Mouse (Mus musculus): ENCODE measurements at regions not wholly inside any gene's neighbourhood (a gene's known extent, or its start where the extent isn't known, plus 50 kb on each side); places are given as distances from the start of the nearest gene placed in this dataset.
"Not testable (repeated sequence)": the region's sequence is repeated elsewhere in the genome, so short reads cannot be mapped to it uniquely, and the experiment has no call there.

DNA sequence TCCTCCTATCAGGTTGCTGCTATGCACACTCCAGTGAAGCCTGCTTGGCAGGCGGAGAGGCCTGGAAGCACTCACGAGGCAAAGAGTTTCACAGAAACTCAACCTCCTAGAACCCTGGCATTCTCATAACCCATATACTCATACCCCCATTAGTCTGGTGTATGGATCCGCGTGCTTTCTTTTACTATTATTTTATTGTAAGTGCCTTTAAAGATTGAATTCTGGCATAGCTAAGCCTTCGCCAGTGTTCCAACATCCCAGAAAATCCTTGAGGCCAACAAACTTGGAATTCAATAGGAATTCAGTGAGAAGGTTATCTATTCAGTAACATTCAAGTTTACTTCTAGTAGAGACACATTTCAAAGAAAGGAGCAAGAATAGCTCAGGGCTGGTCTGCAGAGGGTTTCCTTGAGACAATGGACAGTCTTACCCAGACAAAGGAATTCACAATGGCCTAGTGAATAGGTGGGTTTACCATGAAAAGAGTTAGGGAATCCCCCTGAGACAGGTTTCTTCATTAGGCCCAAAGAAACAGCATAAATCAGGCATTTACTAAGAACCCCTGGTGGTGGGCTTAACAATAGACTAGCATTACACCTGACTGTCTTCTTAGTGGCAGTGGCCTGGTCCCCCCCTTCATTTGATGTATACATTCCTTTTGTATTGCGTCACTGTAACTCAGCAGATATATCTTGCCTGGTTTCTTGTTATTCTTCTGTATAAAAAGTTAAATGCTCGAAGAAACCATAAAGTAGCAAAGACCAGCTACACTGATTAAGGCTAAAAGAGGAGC is 80.8 kb upstream of the Gm15446 start:
- not testable (repeated sequence) for DNase-seq (ENCODE audit: low spot score)

DNA sequence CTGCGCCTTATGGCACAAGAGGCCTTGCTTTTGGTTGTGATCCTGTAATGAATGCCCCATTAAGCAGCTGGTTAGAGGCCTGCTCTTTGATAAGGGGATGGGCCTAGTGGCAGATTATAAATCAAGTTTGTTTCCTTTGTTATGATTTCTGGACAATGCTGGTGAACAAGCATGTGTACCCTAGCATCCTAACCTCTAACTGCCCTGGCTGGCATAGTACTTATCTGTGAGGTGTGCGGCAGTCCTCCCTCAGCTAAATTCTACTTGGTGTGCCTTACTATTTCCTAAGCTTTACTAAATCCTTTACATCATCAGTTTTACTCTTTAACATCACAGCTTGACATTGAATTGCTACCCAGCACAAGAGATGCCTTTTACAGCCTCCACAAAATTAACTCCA is 79.0 kb upstream of the Gm15446 start:
- not testable (repeated sequence) for DNase-seq (ENCODE audit: low spot score)

DNA sequence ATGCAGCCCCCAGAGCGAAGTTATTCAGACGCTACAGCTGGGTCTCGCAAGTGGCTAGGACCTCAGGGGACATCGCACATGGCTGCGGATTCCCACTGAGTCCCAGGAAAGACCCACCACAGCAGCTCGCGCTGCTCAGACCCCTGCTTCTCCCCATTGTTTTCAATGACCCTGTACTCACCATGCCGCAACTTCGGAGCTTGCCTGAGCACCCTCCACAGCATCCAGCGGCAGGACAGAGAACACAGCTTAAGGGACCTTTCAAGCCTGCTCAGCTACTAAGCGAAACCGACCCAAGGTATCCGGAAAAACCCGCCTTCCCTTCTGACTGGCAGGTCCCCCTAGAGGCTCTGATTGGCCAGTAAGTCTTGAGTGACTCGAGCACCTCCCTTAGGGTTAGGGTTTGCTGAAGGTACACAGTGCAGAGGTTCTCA is 78.4 kb upstream of the Gm15446 start:
- no peak for DNase-seq (ENCODE audit: low spot score)

DNA sequence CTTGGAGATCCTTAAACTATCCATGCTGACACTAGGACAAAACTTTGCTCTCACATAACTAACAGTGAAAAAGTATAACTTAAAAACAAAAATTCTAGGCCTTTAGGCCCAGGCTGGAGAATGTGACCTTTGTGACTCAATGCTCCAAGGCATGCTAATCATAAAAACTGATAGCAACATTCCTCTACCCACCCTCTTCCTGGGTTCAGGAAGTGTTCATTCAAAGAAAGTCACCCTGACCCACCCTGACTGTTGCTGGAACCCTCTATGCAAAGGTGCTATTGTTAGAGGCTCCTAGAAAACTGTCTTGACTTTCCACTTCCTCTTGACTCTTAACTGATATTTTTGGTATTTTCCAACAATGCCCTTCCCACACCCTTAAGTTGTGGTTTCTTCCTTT is 72.0 kb upstream of the Gm15446 start:
- not testable (repeated sequence) for DNase-seq (ENCODE audit: low spot score)

GRCm38 (mm10) chr5:109860402-109860801 is 62.8 kb upstream of the Gm15446 start:
- no peak for DNase-seq (ENCODE audit: low spot score)

DNA sequence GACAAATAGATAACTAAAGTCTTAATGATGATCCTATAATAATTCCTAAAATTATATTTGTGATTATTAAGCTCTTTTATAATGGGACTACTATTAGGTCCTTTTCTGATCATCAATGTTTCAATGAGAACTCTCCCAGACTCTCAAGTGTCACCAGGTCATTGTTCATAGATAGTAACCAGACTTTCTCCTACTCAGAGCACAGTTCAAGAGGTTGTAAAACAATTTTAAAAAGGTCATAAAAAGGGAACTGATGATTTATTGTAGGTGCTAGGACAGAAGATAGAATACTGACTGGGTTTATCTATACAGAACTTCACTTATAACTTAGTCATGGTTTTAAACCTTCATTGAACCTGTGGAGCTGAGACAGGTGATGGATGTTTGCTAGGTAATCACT is 58.7 kb upstream of the Gm15446 start:
- DNase-seq (ENCODE audit: low spot score) = not testable (repeated sequence)

DNA sequence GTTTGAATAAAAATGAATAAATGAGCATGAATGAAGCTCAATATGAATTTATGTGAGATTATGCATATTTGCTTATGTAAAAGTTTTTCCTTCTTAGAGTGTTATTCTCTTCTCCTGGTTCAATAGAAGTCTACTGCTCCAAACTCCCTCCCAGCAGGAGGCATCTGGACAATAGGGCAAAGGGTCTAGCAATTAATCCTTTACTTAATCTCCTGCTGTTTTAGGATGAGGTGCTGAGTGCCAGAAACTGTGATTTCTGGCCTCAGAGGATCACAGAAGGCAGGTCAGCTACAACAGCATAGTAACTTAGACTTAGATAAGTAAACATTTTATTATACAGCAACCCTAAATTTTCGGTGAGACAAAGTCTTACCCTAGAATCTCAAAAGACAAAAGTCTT is 57.6 kb upstream of the Gm15446 start:
- DNase-seq (ENCODE audit: low spot score) = no peak

GRCm38 (mm10) chr5:109866337-109867126 is 56.7 kb upstream of the Gm15446 start:
- peak; percentile 81 for DNase-seq (ENCODE audit: low spot score)

GRCm38 (mm10) chr5:109867221-109867620 is 56.0 kb upstream of the Gm15446 start:
- DNase-seq (ENCODE audit: low spot score) = not testable (repeated sequence)
